Mouse (Mus musculus) ES-E14 (cell line): ENCODE measurements at regions not wholly inside any gene's neighbourhood (a gene's known extent, or its start where the extent isn't known, plus 50 kb on each side); places are given as distances from the start of the nearest gene placed in this dataset.

Source experiments
- CHD2 ChIP-seq: IDR thresholded peaks from 2 replicates; pipeline ENCODE4 v1.6.1; 2014; ENCODE audit warnings: mild to moderate bottlenecking, low read depth, low read length, inconsistent platforms
- MAFK ChIP-seq: IDR thresholded peaks from 2 replicates; pipeline ENCODE4 v1.6.1; 2014; ENCODE audit warnings: mild to moderate bottlenecking, low read depth, low read length, inconsistent platforms; ENCODE audit not compliant: insufficient read depth

DNA sequence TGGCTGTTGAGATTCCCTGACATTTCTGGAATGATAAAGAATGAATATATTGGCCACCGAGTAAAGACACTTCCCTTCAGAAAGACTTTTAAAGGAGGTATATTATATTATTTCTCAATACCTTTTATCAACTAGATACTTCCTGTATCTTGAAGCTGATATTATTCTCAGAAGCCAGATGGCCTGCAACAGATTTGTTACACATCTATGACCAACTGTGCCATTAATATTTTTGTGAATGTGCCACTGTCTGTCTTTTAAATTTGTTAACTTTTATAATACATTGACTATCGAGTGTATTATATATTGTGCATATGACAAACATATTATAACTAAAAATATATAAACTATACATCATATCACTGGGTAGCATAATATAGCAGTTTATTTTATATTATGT is 427.5 kb downstream of the 9330182O14Rik start:
- TF ChIP-seq CHD2 = no peak
- TF ChIP-seq MAFK = no peak
